Mouse (Mus musculus) CH12.LX (cell line): ENCODE results near the gene Cldn18. TPM values are rescaled to one million over a fixed set of nuclear protein-coding genes. Genes with fewer than 3 reads are reported as not detected.
A peak's percentile ranks its signal among the peaks of the same experiment; 100 is the strongest.

ENCODE experiments used
- DNase-seq: peaks from one replicate; pipeline ENCODE4 v3.0.0-alpha.2; 2013; ENCODE audit errors: extremely low read depth
- H3K27ac ChIP-seq: 2 replicates; pipeline ENCODE4 v1.5.1; 2012; ENCODE audit warnings: low read depth, mild to moderate bottlenecking, control low read depth, moderate library complexity; ENCODE audit not compliant: insufficient read depth
- H3K27me3 ChIP-seq: replicated peaks from 2 replicates; pipeline ENCODE3; 2012; ENCODE audit warnings: inconsistent platforms
- H3K36me3 ChIP-seq, 2 experiments: replicated peaks in 1 of 2; 2 replicates each; pipeline versions ENCODE3 to v1.6.1; 2012; ENCODE audit warnings: inconsistent platforms in 1 of 2, low read length in 1 of 2, mild to moderate bottlenecking in 1 of 2, mixed read lengths in 1 of 2, moderate library complexity in 1 of 2; ENCODE audit not compliant: control insufficient read depth in 1 of 2, insufficient read depth in 1 of 2
- H3K4me1 ChIP-seq, 2 experiments: 2 replicates each; pipeline ENCODE4 v1.6.1; 2012; ENCODE audit warnings: inconsistent platforms in 1 of 2, moderate library complexity in 1 of 2; ENCODE audit not compliant: insufficient read depth in 2 of 2, control insufficient read depth in 1 of 2
- H3K4me2 ChIP-seq: 2 replicates; pipeline ENCODE4 v1.6.1; 2012; ENCODE audit warnings: low read depth, mild to moderate bottlenecking, control low read depth; ENCODE audit not compliant: poor library complexity, insufficient read depth, severe bottlenecking
- H3K4me3 ChIP-seq, 3 experiments: fragments of 150-350 bp in 1 of 3; sonication (generic) in 1 of 3; replicated peaks in 1 of 3; 2 replicates each; pipeline versions ENCODE3 to v1.5.1; 2011 to 2012; ENCODE audit warnings: low read depth in 2 of 3, low read length in 2 of 3, mild to moderate bottlenecking in 2 of 3, moderate library complexity in 2 of 3, control low read depth in 1 of 3, improper control_type of control experiment in 1 of 3, inconsistent platforms in 1 of 3, mixed read lengths in 1 of 3; ENCODE audit not compliant: poor library complexity in 1 of 3
- H3K79me2 ChIP-seq: replicated peaks from 2 replicates; pipeline ENCODE4 v1.6.1; 2012; ENCODE audit warnings: mild to moderate bottlenecking, moderate library complexity; ENCODE audit not compliant: control insufficient read depth, poor library complexity, insufficient read depth, severe bottlenecking; ENCODE audit errors: extremely low read depth
- H3K9ac ChIP-seq: 2 replicates; pipeline ENCODE4 v1.6.1; 2012; ENCODE audit warnings: low read depth, mild to moderate bottlenecking, control low read depth, moderate library complexity; ENCODE audit not compliant: insufficient read depth
- H3K9me3 ChIP-seq: replicated peaks from 2 replicates; pipeline ENCODE3; 2012; ENCODE audit warnings: low read length, inconsistent platforms, mixed read lengths
- CHD2 ChIP-seq: IDR thresholded peaks from 2 replicates; pipeline ENCODE4 v1.6.1; 2011; ENCODE audit warnings: low read length, improper control_type of control experiment
- CTCF ChIP-seq, 2 experiments: IDR thresholded peaks in 1 of 2; conservative IDR thresholded peaks in 1 of 2; 2 replicates each; pipeline ENCODE4 v1.5.1; 2011 to 2012; ENCODE audit warnings: low read depth in 2 of 2, low read length in 2 of 2, improper control_type of control experiment in 1 of 2, inconsistent platforms in 1 of 2, mild to moderate bottlenecking in 1 of 2, moderate library complexity in 1 of 2
- ELF1 ChIP-seq: IDR thresholded peaks from 2 replicates; pipeline ENCODE4 v1.6.1; 2014; ENCODE audit warnings: low read depth, mild to moderate bottlenecking, inconsistent platforms, low read length, improper control_type of control experiment
- ETS1 ChIP-seq: conservative IDR thresholded peaks from 2 replicates; pipeline ENCODE4 v1.6.1; 2012; ENCODE audit warnings: low read depth, mild to moderate bottlenecking, inconsistent platforms, low read length, improper control_type of control experiment, moderate library complexity
- JUN ChIP-seq: IDR thresholded peaks from 2 replicates; pipeline ENCODE4 v1.6.1; 2011; ENCODE audit warnings: low read depth, mild to moderate bottlenecking, low read length, improper control_type of control experiment, moderate library complexity; ENCODE audit not compliant: insufficient read depth
- JUND ChIP-seq: conservative IDR thresholded peaks from 2 replicates; pipeline ENCODE4 v1.6.1; 2011; ENCODE audit warnings: low read depth, low read length, improper control_type of control experiment
- NELFE ChIP-seq: IDR thresholded peaks from 2 replicates; pipeline ENCODE4 v1.6.1; 2011; ENCODE audit warnings: low read depth, low read length, improper control_type of control experiment
- NRF1 ChIP-seq: IDR thresholded peaks from 2 replicates; pipeline ENCODE4 v1.6.1; 2014; ENCODE audit warnings: low read depth, mild to moderate bottlenecking, inconsistent platforms, low read length, improper control_type of control experiment, moderate library complexity
- POLR2A ChIP-seq: IDR thresholded peaks from 2 replicates; pipeline ENCODE4 v1.6.1; 2011; ENCODE audit warnings: low read depth, mild to moderate bottlenecking, improper control_type of control experiment, low read length
- POLR2AphosphoS2 ChIP-seq: IDR thresholded peaks from 2 replicates; pipeline ENCODE4 v1.6.1; 2011; ENCODE audit warnings: low read depth, low read length, improper control_type of control experiment
- RAD21 ChIP-seq: IDR thresholded peaks from 2 replicates; pipeline ENCODE4 v1.6.1; 2011; ENCODE audit warnings: low read depth, mild to moderate bottlenecking, low read length, improper control_type of control experiment, moderate library complexity
- SIN3A ChIP-seq: IDR thresholded peaks from 2 replicates; pipeline ENCODE4 v1.6.1; 2012; ENCODE audit warnings: low read length, improper control_type of control experiment, inconsistent platforms
- SMC3 ChIP-seq: IDR thresholded peaks from 2 replicates; pipeline ENCODE4 v1.6.1; 2011; ENCODE audit warnings: low read depth, low read length, improper control_type of control experiment
- TBP ChIP-seq: conservative IDR thresholded peaks from 2 replicates; pipeline ENCODE4 v1.6.1; 2011; ENCODE audit warnings: low read depth, low read length, improper control_type of control experiment
- USF1 ChIP-seq: IDR thresholded peaks from 2 replicates; pipeline ENCODE4 v1.6.1; 2014; ENCODE audit warnings: low read depth, mild to moderate bottlenecking, inconsistent platforms, low read length, improper control_type of control experiment
- ZC3H11A ChIP-seq: IDR thresholded peaks from 2 replicates; pipeline ENCODE4 v1.6.1; 2012; ENCODE audit warnings: low read depth, mild to moderate bottlenecking, inconsistent platforms, low read length, improper control_type of control experiment
- ZNF384 ChIP-seq: IDR thresholded peaks from 2 replicates; pipeline ENCODE4 v1.6.1; 2012; ENCODE audit warnings: low read depth, low read length, improper control_type of control experiment, inconsistent platforms
- dilution Hi-C: fragments of 300-500 bp; cut with MboI; formaldehyde crosslinking; loops from 2 replicates; pipeline ENCODE4 v1.14.3; 2020; ENCODE audit warnings: low sequenced_read_pairs; ENCODE audit not compliant: extremely low pct_unique_long_range_greater_than_20kb, extremely low pct_ligation_motif_present
- in situ Hi-C: fragments of 300-500 bp; cut with MboI; formaldehyde crosslinking; loops from 3 replicates; pipeline ENCODE4 v1.14.3; 2019; ENCODE audit warnings: low sequenced_read_pairs, low pct_ligation_motif_present, low pct_unique_long_range_greater_than_20kb, mixed read lengths
- polyA plus RNA-seq: library from polyadenylated mRNA; unstranded; fragments of >175 nt; gene quantifications from 2 replicates; pipeline ENCODE4 v1.2.1, GENCODE M21; 2012; ENCODE audit warnings: low read depth; ENCODE audit not compliant: insufficient read length
- total RNA-seq, 2 experiments: library from RNA; depleted of rRNA; stranded (reverse); fragments of 300-350 nt in 1 of 2; fragments of >200 nt in 1 of 2; gene quantifications; 2 replicates each; pipeline ENCODE4 v1.2.3; 2012 to 2014

Gene Cldn18
- total and polyA plus RNA-seq, 3 experiments = not detected

GRCm38 (mm10) chr9:99681980-99682570, 35.0 kb downstream of the Cldn18 start:
- Histone ChIP-seq H3K4me3 (no peak overlapping the region), H3K36me3 (no peaks in the 10 kb centered on the region), H3K9me3 (no peaks in the 10 kb centered on the region), H3K4me2 (no peak overlapping the region), H3K79me2 (no peaks in the 10 kb centered on the region), H3K4me1 (no peaks in the 10 kb centered on the region), H3K27me3 (peaks cover 35% of the 10 kb centered on the region), H3K27ac (no peak overlapping the region), H3K9ac (no peak overlapping the region)
- no peak for DNase-seq
- TF ChIP-seq JUND (no peak), CHD2 (no peak), ZNF384 (no peak), SMC3 (no peak)
- dilution Hi-C loops = no loop called here
- in situ Hi-C loops = no loop called here

- H3K4me1 ChIP-seq = no peaks in the 10 kb centered on the region
- TF ChIP-seq TBP (no peak), POLR2AphosphoS2 (no peak), NELFE (no peak), ZC3H11A (no peak)
- TF ChIP-seq, all 38 proteins: peak for 0
- H3K4me2 ChIP-seq = no peak overlapping the region
- no peaks in the 10 kb centered on the region for H3K36me3 ChIP-seq
- H3K79me2 ChIP-seq = no peaks in the 10 kb centered on the region
- no peak for DNase-seq
- in situ Hi-C loops = no loop called here
- dilution Hi-C loops = no loop called here
- H3K9ac ChIP-seq = no peak overlapping the region
- no peak overlapping the region for H3K27ac ChIP-seq
- H3K9me3 ChIP-seq = no peaks in the 10 kb centered on the region
- no peak overlapping the region for H3K4me3 ChIP-seq
- H3K27me3 ChIP-seq = peaks cover 19% of the 10 kb centered on the region
These were observed 41.4 kb downstream of the Cldn18 start for GRCm38 (mm10) chr9:99675714-99676113.

GRCm38 (mm10) chr9:99671603-99672002, 45.5 kb downstream of the Cldn18 start:
- Histone ChIP-seq H3K9ac (no peak overlapping the region), H3K4me1 (no peaks in the 10 kb centered on the region)
- dilution Hi-C loops = no loop called here
- peak; percentile 29 for TF ChIP-seq RAD21
- TF ChIP-seq NRF1 = no peak
- TF ChIP-seq SIN3A = no peak
- no peak for TF ChIP-seq POLR2A
- TF ChIP-seq JUN = no peak
- no peak for TF ChIP-seq USF1
- no peak for TF ChIP-seq CHD2
- no peak for TF ChIP-seq ETS1
- TF ChIP-seq CTCF (conservative IDR thresholded peaks at IDR 0.05 in 1 of 2, IDR thresholded peaks at IDR 0.05 in 1 of 2; ENCODE audit: low read depth in 2 of 2, low read length in 2 of 2) = peak in 1 of 2 experiments; percentile 18; a peak in 1 of 4 replicates
- no peak for TF ChIP-seq ZC3H11A
- no peak for TF ChIP-seq ELF1
- TF ChIP-seq, all 38 proteins: peak for 2
- Histone ChIP-seq H3K27ac (no peak overlapping the region), H3K27me3 (peaks cover 13% of the 10 kb centered on the region), H3K4me2 (no peak overlapping the region), H3K4me3 (no peak overlapping the region), H3K9me3 (peaks cover 11% of the 10 kb centered on the region), H3K79me2 (no peaks in the 10 kb centered on the region), H3K36me3 (no peaks in the 10 kb centered on the region)
- peak; percentile 12 for DNase-seq
- in situ Hi-C loops = no loop called here
